Mouse (Mus musculus) Patski (cell line): ENCODE results near the gene Hoxc8. TPM values are rescaled to one million over a fixed set of nuclear protein-coding genes. Genes with fewer than 3 reads are reported as not detected.

Experiments used
- ATAC-seq: fragments of 100-300 bp; one replicate; pipeline ENCODE4 v1.8.0; 2021
- CTCF ChIA-PET: fragments of 350-600 bp; sonication (Branson Sonifier 250); formaldehyde crosslinking; loops from one replicate; lab custom pipeline; 2022; ENCODE audit warnings: inconsistent platforms; lab: Charles Lee
- POLR2A ChIA-PET: fragments of 350-600 bp; sonication (Branson Sonifier 250); formaldehyde crosslinking; loops from one replicate; lab custom pipeline; 2022; ENCODE audit warnings: antibody characterized with exemption, inconsistent platforms; lab: Charles Lee
- DNase-seq: peaks from one replicate; pipeline ENCODE4 v3.0.0-alpha.2; 2011; ENCODE audit warnings: low read depth, low spot score
- H3K27me3 ChIP-seq: fragments of 371-371 bp; one replicate; pipeline ENCODE4 v1.5.1; 2021
- CTCF ChIP-seq: fragments of 100-300 bp; IDR thresholded peaks from one replicate; pipeline ENCODE4 v1.5.1; 2021
- in situ Hi-C: fragments of 300-500 bp; cut with MboI; formaldehyde crosslinking; loops from 3 replicates; pipeline ENCODE4 v1.11.1; 2018; ENCODE audit warnings: low pct_unique_long_range_greater_than_20kb, mixed read lengths
- polyA plus RNA-seq: library from polyadenylated mRNA; unstranded; gene quantifications from one replicate; pipeline ENCODE4 v1.2.3, GENCODE M21; 2021

Gene Hoxc8
- polyA plus RNA-seq, 1 experiment from 2014 or later = 0.41 TPM

GRCm38 (mm10) chr15:103038701-103039480 is 48.5 kb downstream of the Hoxc8 start:
- no peak for DNase-seq
- no peak for ATAC-seq
- in situ Hi-C loops = no loop called here

GRCm38 (mm10) chr15:103039609-103040008 is 49.2 kb downstream of the Hoxc8 start:
- CTCF ChIA-PET = no interaction called here
- in situ Hi-C loops = no loop called here

More at GRCm38 (mm10) chr15:103038701-103039480, 48.5 kb downstream of the Hoxc8 start:
- CTCF ChIA-PET = interaction anchor here (1.8 kb wide), 1 partner anchor 30 kb away, joined by 4 read pairs; no protein-coding TSS in a partner anchor
- TF ChIP-seq CTCF = no peak
- POLR2A ChIA-PET = interaction anchor here (0.7 kb wide), 1 partner anchor 99 kb away, joined by 3 read pairs; no protein-coding TSS in a partner anchor
- no peaks in the 10 kb centered on the region for H3K27me3 ChIP-seq

GRCm38 (mm10) chr15:103040601-103041000 is 50.2 kb downstream of the Hoxc8 start:
- DNase-seq (no peak), ATAC-seq (no peak)
- ChIA-PET CTCF (no interaction called here), POLR2A (no interaction called here)
- in situ Hi-C loops = no loop called here
- no peak for TF ChIP-seq CTCF
- no peaks in the 10 kb centered on the region for H3K27me3 ChIP-seq

More at GRCm38 (mm10) chr15:103039609-103040008, 49.2 kb downstream of the Hoxc8 start:
- no peak for TF ChIP-seq CTCF
- ATAC-seq (no peak), DNase-seq (no peak)
- POLR2A ChIA-PET = interaction anchor here (0.6 to 0.7 kb wide), 2 partner anchors 14 to 98 kb away, joined by 3 to 9 read pairs; no protein-coding TSS in a partner anchor
- H3K27me3 ChIP-seq = no peaks in the 10 kb centered on the region

GRCm38 (mm10) chr15:103041613-103042012 is 51.2 kb downstream of the Hoxc8 start:
- ChIA-PET POLR2A (no interaction called here), CTCF (interaction anchor here (1.0 kb wide), 1 partner anchor 13 kb away, joined by 3 read pairs; no protein-coding TSS in a partner anchor)
- in situ Hi-C loops = no loop called here
- no peak for ATAC-seq
- no peaks in the 10 kb centered on the region for H3K27me3 ChIP-seq
- no peak for DNase-seq
- TF ChIP-seq CTCF = no peak

- ATAC-seq (no peak), DNase-seq (no peak)
- POLR2A ChIA-PET = interaction anchor here (0.6 kb wide), 1 partner anchor 273 kb away, joined by 5 read pairs; no protein-coding TSS in a partner anchor
- no peaks in the 10 kb centered on the region for H3K27me3 ChIP-seq
- TF ChIP-seq CTCF = no peak
- in situ Hi-C loops = no loop called here
- CTCF ChIA-PET = interaction anchor here (1.0 kb wide), 1 partner anchor 12 kb away, joined by 3 read pairs; no protein-coding TSS in a partner anchor
Observed at GRCm38 (mm10) chr15:103042209-103042608, 51.8 kb downstream of the Hoxc8 start.

Other genes with a start within 250 kb of the Hoxc8 start
- 0.04 TPM for gene Hoxc13, start 69.5 kb upstream of the Hoxc8 start, polyA plus RNA-seq
- not detected for gene Hoxc12, start 53.9 kb upstream of the Hoxc8 start, polyA plus RNA-seq
- not detected for gene Hoxc11, start 36.2 kb upstream of the Hoxc8 start, polyA plus RNA-seq
- gene Hoxc10, start 23.8 kb upstream of the Hoxc8 start, polyA plus RNA-seq = 4.5 TPM
- gene Hoxc5, start 23.2 kb upstream of the Hoxc8 start, polyA plus RNA-seq = 0.56 TPM
- gene Hoxc9, start 14.2 kb upstream of the Hoxc8 start, polyA plus RNA-seq = 5.8 TPM
- 1.8 TPM for gene Hoxc6, start 7.7 kb downstream of the Hoxc8 start, polyA plus RNA-seq
- gene Hoxc4, start 28.3 kb downstream of the Hoxc8 start, polyA plus RNA-seq = 1.7 TPM
- gene Smug1, start 176.5 kb downstream of the Hoxc8 start, polyA plus RNA-seq = 17.4 TPM
- gene Cbx5, start 249.2 kb downstream of the Hoxc8 start, polyA plus RNA-seq = 92.4 TPM
- gene Hnrnpa1, start 249.8 kb downstream of the Hoxc8 start, polyA plus RNA-seq = 667 TPM